Mouse (Mus musculus) E14TG2a.4 (cell line): ENCODE data around the gene Tbcc.

Experiments used
- CTCF ChIP-seq: conservative IDR thresholded peaks from 2 replicates; pipeline ENCODE4 v1.5.1; 2014; ENCODE audit warnings: low read length
- NANOG ChIP-seq: IDR thresholded peaks from 2 replicates; pipeline ENCODE4 v1.6.1; 2014; ENCODE audit warnings: borderline replicate concordance, low read length, mixed read lengths
- POU5F1 ChIP-seq: IDR thresholded peaks from 2 replicates; pipeline ENCODE4 v1.6.1; 2014; ENCODE audit warnings: low read length, borderline replicate concordance

- TF ChIP-seq CTCF (no peak), NANOG (no peak), POU5F1 (no peak)
These were observed 33.1 kb upstream of the Tbcc start for GRCm38 (mm10) chr17:46857361-46857902.
